Mouse (Mus musculus): ENCODE data around the gene Fam167b.

The Fam167b gene

GRCm38 (mm10) chr4:129578466-129578865 is at the start of gene Fam167b:
Gene Fam167b (minus strand): TSS chr4:129578549.
- DNase-seq (ENCODE audit: low spot score), result no peak

GRCm38 (mm10) chr4:129626035-129626434 is 47.7 kb upstream of the Fam167b start:
- DNase-seq (ENCODE audit: low spot score), result no peak

- no peak for DNase-seq (ENCODE audit: low spot score)
Measured at GRCm38 (mm10) chr4:129625496-129625895, 47.1 kb upstream of the Fam167b start.

- peak; percentile 73 for DNase-seq (ENCODE audit: low spot score)
Measured at GRCm38 (mm10) chr4:129625029-129625370, 46.7 kb upstream of the Fam167b start.

- DNase-seq (ENCODE audit: low spot score), result peak; percentile 93
Measured at GRCm38 (mm10) chr4:129624281-129625028, 46.1 kb upstream of the Fam167b start.

- peak; percentile 59 for DNase-seq (ENCODE audit: low spot score)
Measured at GRCm38 (mm10) chr4:129623681-129624091, 45.3 kb upstream of the Fam167b start, which contains the start of gene Ccdc28b. Gene Ccdc28b (minus strand): TSS chr4:129623947.

- DNase-seq (ENCODE audit: low spot score), result no peak
Measured at GRCm38 (mm10) chr4:129622803-129623535, 44.6 kb upstream of the Fam167b start.

- no peak for DNase-seq (ENCODE audit: low spot score)
Measured at GRCm38 (mm10) chr4:129622120-129622802, 43.9 kb upstream of the Fam167b start.

GRCm38 (mm10) chr4:129621283-129621841 is 43.0 kb upstream of the Fam167b start:
- no peak for DNase-seq (ENCODE audit: low spot score)

- DNase-seq (ENCODE audit: low spot score), result no peak
Measured at GRCm38 (mm10) chr4:129620419-129621282, 42.3 kb upstream of the Fam167b start.

GRCm38 (mm10) chr4:129618786-129619691 is 40.7 kb upstream of the Fam167b start, which contains the start of gene Iqcc:
Gene Iqcc (minus strand): TSS chr4:129619099.
- peak; percentile 97 for DNase-seq (ENCODE audit: low spot score)

GRCm38 (mm10) chr4:129618031-129618430 is 39.7 kb upstream of the Fam167b start:
- DNase-seq (ENCODE audit: low spot score), result no peak

- DNase-seq (ENCODE audit: low spot score), result no peak
Measured at GRCm38 (mm10) chr4:129617121-129617641, 38.8 kb upstream of the Fam167b start.

GRCm38 (mm10) chr4:129616631-129617030 is 38.3 kb upstream of the Fam167b start:
- DNase-seq (ENCODE audit: low spot score), result no peak

GRCm38 (mm10) chr4:129615801-129616290 is 37.5 kb upstream of the Fam167b start:
- DNase-seq (ENCODE audit: low spot score), result no peak

- no peak for DNase-seq (ENCODE audit: low spot score)
Measured at GRCm38 (mm10) chr4:129614093-129614492, 35.7 kb upstream of the Fam167b start, which contains the start of gene Dcdc2b. Gene Dcdc2b (minus strand): TSS chr4:129614257.

GRCm38 (mm10) chr4:129610472-129610871 is 32.1 kb upstream of the Fam167b start:
- DNase-seq (ENCODE audit: low spot score), result no peak

GRCm38 (mm10) chr4:129610026-129610425 is 31.7 kb upstream of the Fam167b start:
- DNase-seq (ENCODE audit: low spot score), result no peak

GRCm38 (mm10) chr4:129609139-129609631 is 30.8 kb upstream of the Fam167b start:
- DNase-seq (ENCODE audit: low spot score), result no peak
